Mouse (Mus musculus): ENCODE data around the gene Rps17. TPM values are rescaled to one million over a fixed set of nuclear protein-coding genes. Genes with fewer than 3 reads are reported as not detected.

The Rps17 gene
- total and polyA plus RNA-seq, 3 experiments = 210 to 3,077 (median 1,187) TPM

- ATAC-seq (ENCODE audit: extremely low read depth, insufficient number of reproducible peaks, low FRiP score, poor library complexity, severe bottlenecking) (no peak), DNase-seq (ENCODE audit: low spot score) (no peak)
- Histone ChIP-seq H3K4me3 (ENCODE audit: low read depth, low read length) (no peak overlapping the region), H3K27me3 (ENCODE audit: insufficient read depth, low read length) (peaks cover 29% of the 10 kb centered on the region), H3K36me3 (replicated peaks) (no peaks in the 10 kb centered on the region), H3K4me1 (ENCODE audit: insufficient read depth, low read depth, low read length) (no peaks in the 10 kb centered on the region), H3K9me3 (replicated peaks) (no peaks in the 10 kb centered on the region)
- TF ChIP-seq TAL1 (conservative IDR thresholded peaks at IDR 0.05; ENCODE audit: low read depth, low read length) = no peak
- TF ChIP-seq GATA2 (IDR thresholded peaks at IDR 0.05; ENCODE audit: borderline replicate concordance, low read depth, low read length) = no peak
- TF ChIP-seq CTCF (IDR thresholded peaks at IDR 0.05; ENCODE audit: low read depth, low read length) = no peak
- TF ChIP-seq GATA1 (IDR thresholded peaks at IDR 0.05; ENCODE audit: borderline replicate concordance, low read length) = no peak
- TF ChIP-seq POLR2AphosphoS5 (IDR thresholded peaks at IDR 0.05; ENCODE audit: insufficient replicate concordance, low read depth, low read length) = no peak
These were observed 49.9 kb downstream of the Rps17 start for GRCm38 (mm10) chr7:81295169-81295568.

Other genes starting within 250 kb of the Rps17 start
- gene Slc28a1, start 230.5 kb downstream of the Rps17 start, total RNA-seq (2014; fragmentation: Nextera tagmentation) = not detected in 2 replicates
- not detected in 2 replicates for gene Slc28a1, start 230.5 kb downstream of the Rps17 start, total RNA-seq (2017)
- not detected in 2 replicates for gene Slc28a1, start 230.5 kb downstream of the Rps17 start, polyA plus RNA-seq (2012)
- not detected in 2 replicates for gene Pde8a, start 131.7 kb downstream of the Rps17 start, total RNA-seq (2014; fragmentation: Nextera tagmentation)
- 0.05 TPM in 1 of 2 replicates, not detected in the other for gene Pde8a, start 131.7 kb downstream of the Rps17 start, total RNA-seq (2017)
- gene Pde8a, start 131.7 kb downstream of the Rps17 start, polyA plus RNA-seq (2012) = not detected in 2 replicates
- not detected in 2 replicates for gene Cpeb1, start 110.2 kb upstream of the Rps17 start, total RNA-seq (2014; fragmentation: Nextera tagmentation)
- 0.06 and 0.22 TPM in 2 replicates for gene Cpeb1, start 110.2 kb upstream of the Rps17 start, total RNA-seq (2017)
- gene Cpeb1, start 110.2 kb upstream of the Rps17 start, polyA plus RNA-seq (2012) = not detected in 2 replicates
- not detected in 2 replicates for gene Ap3b2, start 148.7 kb upstream of the Rps17 start, total RNA-seq (2014; fragmentation: Nextera tagmentation)
- 0.12 and 0.16 TPM in 2 replicates for gene Ap3b2, start 148.7 kb upstream of the Rps17 start, total RNA-seq (2017)
- not detected in 2 replicates for gene Ap3b2, start 148.7 kb upstream of the Rps17 start, polyA plus RNA-seq (2012)
- gene BC048679, start 153.0 kb upstream of the Rps17 start, total RNA-seq (2014; fragmentation: Nextera tagmentation) = not detected in 2 replicates
- not detected in 2 replicates for gene BC048679, start 153.0 kb upstream of the Rps17 start, total RNA-seq (2017)
- not detected in 2 replicates for gene BC048679, start 153.0 kb upstream of the Rps17 start, polyA plus RNA-seq (2012)
- not detected in 2 replicates for gene Fsd2, start 221.7 kb upstream of the Rps17 start, total RNA-seq (2014; fragmentation: Nextera tagmentation)
- 0.05 and 0.06 TPM in 2 replicates for gene Fsd2, start 221.7 kb upstream of the Rps17 start, total RNA-seq (2017)
- gene Fsd2, start 221.7 kb upstream of the Rps17 start, polyA plus RNA-seq (2012) = not detected in 2 replicates
- gene Whamm, start 226.0 kb upstream of the Rps17 start, total RNA-seq (2014; fragmentation: Nextera tagmentation) = 35.3 and 40.6 TPM in 2 replicates
- gene Whamm, start 226.0 kb upstream of the Rps17 start, total RNA-seq (2017) = 19.2 and 25.3 TPM in 2 replicates
- gene Whamm, start 226.0 kb upstream of the Rps17 start, polyA plus RNA-seq (2012) = 22.5 and 23.6 TPM in 2 replicates